Mouse (Mus musculus): Measurements from ENCODE around the gene Tor1aip1. TPM values are rescaled to one million over a fixed set of nuclear protein-coding genes. Genes with fewer than 3 reads are reported as not detected.

The Tor1aip1 gene
- total RNA-seq, 2 experiments from 2014 or later, result 87.5 to 87.7 TPM

GRCm38 (mm10) chr1:155973068-155973718 lies 63.1 kb downstream of the Tor1aip1 start, which contains the start of gene Cep350:
Gene Cep350, minus strand, starts transcription at chr1:155973255.
- intact Hi-C loops (cut with DNase I), result loop anchor here (1.0 to 5.0 kb wide), 2 partner anchors 62 to 161 kb away; partner anchors contain the start of genes Qsox1 and Tor1aip2
- DNase-seq, result peak; percentile 94 to 95

- intact Hi-C loops (cut with DNase I), result loop anchor here (1.0 to 5.0 kb wide), 2 partner anchors 63 to 160 kb away; partner anchors contain the start of genes Qsox1 and Tor1aip2
Measured at GRCm38 (mm10) chr1:155972146-155973067, 63.9 kb downstream of the Tor1aip1 start.

More at GRCm38 (mm10) chr1:155972146-155973067, 63.9 kb downstream of the Tor1aip1 start:
- no peak for DNase-seq

Other genes with a start within 250 kb of the Tor1aip1 start
- gene Qsox1, start 223.6 kb downstream of the Tor1aip1 start, total RNA-seq (2021), result 10 to 100 TPM; 39.7 to 43.8 TPM
- gene Cep350, start 63.2 kb downstream of the Tor1aip1 start, total RNA-seq (2021), result 10 to 100 TPM; 38.0 TPM
- 10 to 100 TPM; 46.2 to 52.5 TPM for gene Tor1aip2, start 1.1 kb downstream of the Tor1aip1 start, total RNA-seq (2021)
- gene Fam163a, start 168.5 kb upstream of the Tor1aip1 start, total RNA-seq (2021), result under 1 TPM in 1 of 2 experiments, not detected in 1; 0.08 TPM

Data from heart, postnatal 36 days (tissue).